Mouse (Mus musculus): Measurements from ENCODE around the gene Cacna1e.

DNA sequence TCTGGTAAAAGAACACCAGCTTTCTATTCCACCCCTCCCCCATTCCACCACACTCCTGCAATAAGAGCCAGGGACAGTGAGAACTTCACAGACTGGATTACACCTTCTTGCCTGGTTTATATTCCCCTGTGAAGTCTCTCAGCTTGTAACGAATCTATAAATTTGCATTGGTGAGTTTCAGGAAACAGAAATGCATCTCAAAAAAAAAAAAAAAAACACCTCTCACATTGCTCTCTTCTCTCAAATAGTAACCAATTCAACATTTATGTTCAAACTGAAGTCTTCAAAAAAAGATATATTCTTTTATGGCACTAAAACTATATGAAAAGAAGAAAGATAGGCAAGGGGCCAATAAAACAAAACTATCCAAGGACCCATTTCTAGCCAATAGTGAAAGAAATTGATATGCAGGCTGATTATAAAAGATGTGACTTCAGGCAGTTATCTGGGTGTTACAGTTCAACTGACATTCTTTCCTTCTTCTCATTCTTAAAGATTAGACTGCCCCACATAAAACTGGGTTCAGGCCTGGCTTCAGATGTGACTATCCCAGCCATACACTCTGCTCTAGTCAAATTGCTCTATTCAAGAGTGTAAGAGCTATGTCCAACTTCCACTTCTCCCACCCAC is 200.7 kb downstream of the Cacna1e start:
- TF ChIP-seq CTCF (conservative IDR thresholded peaks at IDR 0.05; ENCODE audit: low read length): no peak
- no peak for TF ChIP-seq POU5F1 (IDR thresholded peaks at IDR 0.05; ENCODE audit: borderline replicate concordance, low read length)
- TF ChIP-seq NANOG (IDR thresholded peaks at IDR 0.05; ENCODE audit: borderline replicate concordance, low read length): no peak
